12 mouse cellular contexts compared by ENCODE assay signal in genomic region chr6:142877221-142877620, GRCm38 (mm10).
DNase-seq lines count a peak whose midpoint lies in the region; ATAC-seq and TF ChIP-seq lines count a peak whose summit lies in the region.
"Had no signal": no experiment of that assay in that cellular context is flagged by ENCODE, and none has a peak within 500 bp of the region (broad histone marks: within the 10 kb centered on the region; RNA-seq: fewer than 3 reads in every experiment).

No protein-coding gene starts in this region.

- H3K4me3 ChIP-seq in kidney, adult 2 months (ENCODE audit: insufficient read depth, low read depth, low read length) = no peak overlapping the region
- H3K4me3 ChIP-seq in embryonic facial prominence, embryonic 10.5 days = no peak overlapping the region
- no peak overlapping the region for H3K4me3 ChIP-seq in forebrain, embryonic 15.5 days
- no peak overlapping the region for H3K4me3 ChIP-seq in midbrain, embryonic 12.5 days
- no peak overlapping the region for H3K4me3 ChIP-seq in gastrocnemius, adult 2 months
- H3K4me3 ChIP-seq: intestine, embryonic 15.5 days; stomach, embryonic 15.5 days had no signal

- H3K9me3 ChIP-seq in embryonic facial prominence, embryonic 10.5 days = no peaks in the 10 kb centered on the region
- no peaks in the 10 kb centered on the region for H3K9me3 ChIP-seq in forebrain, embryonic 15.5 days
- no peaks in the 10 kb centered on the region for H3K9me3 ChIP-seq in midbrain, embryonic 12.5 days
- H3K9me3 ChIP-seq: intestine, embryonic 15.5 days; stomach, embryonic 15.5 days had no signal

- DNase-seq in kidney, adult 2 months = peak; percentile 49
- no peak for DNase-seq in kidney, adult 8-10 months
- DNase-seq in embryonic facial prominence, embryonic 10.5 days (ENCODE audit: low spot score) = no peak
- no peak for DNase-seq in frontal cortex, adult 2 months (ENCODE audit: extremely low spot score in 1 of 2, low spot score in 1 of 2)
- no peak for DNase-seq in gastrocnemius, adult 2 months
- DNase-seq: lung, adult 2 months had no signal

- no peaks in the 10 kb centered on the region for H3K36me3 ChIP-seq in kidney, adult 2 months (ENCODE audit: control insufficient read depth, insufficient read depth, low read length)
- no peaks in the 10 kb centered on the region for H3K36me3 ChIP-seq in embryonic facial prominence, embryonic 10.5 days (replicated peaks)
- H3K36me3 ChIP-seq in forebrain, embryonic 15.5 days = no peaks in the 10 kb centered on the region
- 0 out of 2 replicates have a peak, but pooled peaks cover 3% of the 10 kb centered on the region for H3K36me3 ChIP-seq in midbrain, embryonic 12.5 days
- H3K36me3 ChIP-seq: intestine, embryonic 15.5 days; stomach, embryonic 15.5 days had no signal

- no peak for ATAC-seq in forebrain, embryonic 15.5 days (replicated peaks)
- ATAC-seq in midbrain, embryonic 12.5 days (ENCODE audit: low FRiP score, low read depth) = peak; percentile 28
- no peak for ATAC-seq in activated CD4-positive, CD25-positive, alpha-beta regulatory T cell, adult 4 months
- ATAC-seq: intestine, embryonic 15.5 days had no signal

- TF ChIP-seq CTCF in kidney, adult 2 months (conservative IDR thresholded peaks at IDR 0.05; ENCODE audit: insufficient read depth, insufficient read length, low read depth, low read length) = 0 out of 2 replicates have a peak, but pooled peaks have one; percentile 8
- TF ChIP-seq CTCF in gastrocnemius, adult 2 months (IDR thresholded peaks at IDR 0.05) = no peak

- H3K9ac ChIP-seq in forebrain, embryonic 15.5 days (replicated peaks) = no peak overlapping the region
- H3K9ac ChIP-seq in midbrain, embryonic 12.5 days (replicated peaks) = 0 out of 2 replicates have a peak overlapping the region, but pooled peaks have one; percentile 6
- H3K9ac ChIP-seq: intestine, embryonic 15.5 days; stomach, embryonic 15.5 days had no signal

- intact Hi-C loops in gastrocnemius, adult 2 months (cut with DNase I) = no loop called here

- 0 out of 2 replicates have a peak overlapping the region, but pooled peaks have one; percentile 19 for H3K4me2 ChIP-seq in forebrain, embryonic 15.5 days (replicated peaks)
- peak overlapping the region; percentile 5; the same call in 1 of the 2 replicates for H3K4me2 ChIP-seq in midbrain, embryonic 12.5 days (replicated peaks)
- H3K4me2 ChIP-seq: intestine, embryonic 15.5 days; stomach, embryonic 15.5 days had no signal

- TF ChIP-seq POLR2A in kidney, adult 2 months (IDR thresholded peaks at IDR 0.05; ENCODE audit: low read depth, low read length) = no peak

- 58% methylated on average over 6 of the region's 6 CpGs for WGBS in kidney, adult 2 months
- WGBS in embryonic facial prominence, embryonic 10.5 days = 67% methylated on average over 6 of the region's 6 CpGs
- 46% methylated on average over 6 of the region's 6 CpGs for WGBS in forebrain, embryonic 15.5 days
- WGBS in midbrain, embryonic 12.5 days = 43% methylated on average over 6 of the region's 6 CpGs

- H3K4me1 ChIP-seq in kidney, adult 2 months (ENCODE audit: control insufficient read depth, insufficient read depth, low read length) = peaks cover 55% of the 10 kb centered on the region
- H3K4me1 ChIP-seq in embryonic facial prominence, embryonic 10.5 days = peaks cover 52% of the 10 kb centered on the region
- H3K4me1 ChIP-seq in forebrain, embryonic 15.5 days = peaks cover 22% of the 10 kb centered on the region
- peaks cover 37% of the 10 kb centered on the region for H3K4me1 ChIP-seq in midbrain, embryonic 12.5 days

- H3K27ac ChIP-seq in kidney, adult 2 months (ENCODE audit: insufficient read depth, low read depth, low read length) = peak overlapping the region; percentile 42
- H3K27ac ChIP-seq in embryonic facial prominence, embryonic 10.5 days (replicated peaks) = peak overlapping the region; percentile 61
- peak overlapping the region; percentile 37; the same call in 1 of the 2 replicates for H3K27ac ChIP-seq in forebrain, embryonic 15.5 days (replicated peaks)
- H3K27ac ChIP-seq in midbrain, embryonic 12.5 days (replicated peaks) = peak overlapping the region; percentile 81
- H3K27ac ChIP-seq in gastrocnemius, adult 2 months = no peak overlapping the region
- H3K27ac ChIP-seq: intestine, embryonic 15.5 days; stomach, embryonic 15.5 days had no signal

- no peaks in the 10 kb centered on the region for H3K27me3 ChIP-seq in kidney, adult 2 months (replicated peaks; ENCODE audit: control insufficient read depth, insufficient read depth, low read length)
- H3K27me3 ChIP-seq in embryonic facial prominence, embryonic 10.5 days (replicated peaks; ENCODE audit: low read depth, poor library complexity, severe bottlenecking) = no peaks in the 10 kb centered on the region
- no peaks in the 10 kb centered on the region for H3K27me3 ChIP-seq in forebrain, embryonic 15.5 days
- no peaks in the 10 kb centered on the region for H3K27me3 ChIP-seq in midbrain, embryonic 12.5 days
- H3K27me3 ChIP-seq: CH12.LX; intestine, embryonic 15.5 days; stomach, embryonic 15.5 days had no signal
